ENCODE assay signal across 22 mouse cellular contexts in the genomic region with DNA sequence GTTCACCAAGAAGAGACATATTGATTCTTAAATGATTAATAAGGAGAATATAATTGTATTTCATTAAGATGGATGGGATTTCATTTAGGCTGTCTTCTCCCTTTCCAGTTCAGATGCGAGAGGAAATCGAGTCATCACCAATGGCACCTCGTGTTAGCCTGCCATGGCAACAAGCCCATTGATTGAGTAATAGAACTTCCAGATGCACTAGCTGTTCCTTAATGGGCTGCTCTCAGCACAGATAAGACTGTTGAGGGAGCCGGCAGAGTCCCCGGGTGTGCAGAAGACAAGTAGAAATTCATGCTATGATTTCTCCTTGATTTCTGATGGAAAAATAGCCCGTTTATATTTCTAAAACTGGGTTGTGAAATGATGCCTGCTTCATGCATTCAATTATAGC.
DNase-seq lines count a peak whose midpoint lies in the region; ATAC-seq and TF ChIP-seq lines count a peak whose summit lies in the region.
"Had no signal": no experiment of that assay in that cellular context is flagged by ENCODE, and none has a peak within 500 bp of the region (broad histone marks: within the 10 kb centered on the region; RNA-seq: fewer than 3 reads in every experiment).

No protein-coding gene starts in this region.

- no peak overlapping the region for H3K27ac ChIP-seq in intestine, postnatal 0 days (ENCODE audit: low read depth, low read length)
- H3K27ac ChIP-seq: forebrain, embryonic 10.5 days; kidney, postnatal 0 days; liver, embryonic 13.5 days had no signal

- intact Hi-C loops in heart, postnatal 25 days (cut with DNase I) = no loop called here

- TF ChIP-seq POLR2A in brain, embryonic 14.5 days (IDR thresholded peaks at IDR 0.05; ENCODE audit: borderline replicate concordance, extremely low read depth, insufficient read depth, insufficient read length, poor library complexity, severe bottlenecking) = no peak

- 79% methylated on average over 6 of the region's 6 CpGs for WGBS in intestine, postnatal 0 days

- no peak overlapping the region for H3K4me3 ChIP-seq in intestine, postnatal 0 days (ENCODE audit: low read depth, low read length)
- H3K4me3 ChIP-seq: forebrain, embryonic 10.5 days; liver, embryonic 13.5 days; megakaryocyte, embryonic 14.5 days had no signal

- no peaks in the 10 kb centered on the region for H3K4me1 ChIP-seq in intestine, postnatal 0 days (replicated peaks; ENCODE audit: control insufficient read depth, insufficient read depth, low read length)
- H3K4me1 ChIP-seq: forebrain, embryonic 10.5 days; liver, embryonic 13.5 days; megakaryocyte, embryonic 14.5 days had no signal

- H3K9ac ChIP-seq in intestine, postnatal 0 days (ENCODE audit: low read depth, low read length) = no peak overlapping the region
- H3K9ac ChIP-seq: liver, embryonic 13.5 days had no signal

- no peak overlapping the region for H3K4me2 ChIP-seq in intestine, postnatal 0 days (replicated peaks; ENCODE audit: low read depth)
- H3K4me2 ChIP-seq: heart, embryonic 11.5 days; liver, embryonic 13.5 days had no signal

- H3K36me3 ChIP-seq in intestine, postnatal 0 days (ENCODE audit: control insufficient read depth, insufficient read depth) = no peaks in the 10 kb centered on the region
- H3K36me3 ChIP-seq: forebrain, embryonic 10.5 days; liver, embryonic 13.5 days had no signal

- no peaks in the 10 kb centered on the region for H3K9me3 ChIP-seq in intestine, postnatal 0 days (ENCODE audit: control insufficient read depth)
- H3K9me3 ChIP-seq: forebrain, embryonic 10.5 days; liver, embryonic 13.5 days had no signal

- TF ChIP-seq CTCF in brain, embryonic 14.5 days (IDR thresholded peaks at IDR 0.05; ENCODE audit: borderline replicate concordance, extremely low read depth, insufficient read depth, insufficient read length) = no peak
- TF ChIP-seq CTCF in intestine, postnatal 0 days (IDR thresholded peaks at IDR 0.05; ENCODE audit: low read depth) = no peak

- DNase-seq in heart, adult 8-10 months (ENCODE audit: low spot score) = peak; percentile 18
- no peak for DNase-seq in heart, postnatal 25 days (ENCODE audit: low spot score)
- peak; percentile 13 for DNase-seq in lung, postnatal 36 days
- no peak for DNase-seq in lung, postnatal 14 days
- peak; percentile 83 for DNase-seq in NIH3T3 (ENCODE audit: low read depth)
- peak; percentile 31 for DNase-seq in brain, embryonic 14.5 days (ENCODE audit: low read depth)
- DNase-seq: adrenal gland, postnatal 25 days; cerebellum, adult 11-12 months; cerebellum, postnatal 10 days; gastrocnemius, postnatal 25 days; kidney, adult 2 months; layer of hippocampus, adult 9-11 months; liver, embryonic 13.5 days; lung, adult 2 months; spleen, adult 18-20 months; thymus, postnatal 14 days had no signal

- ATAC-seq in intestine, postnatal 0 days = no peak
- ATAC-seq: inflammation-experienced regulatory T-cells, adult 6 months had no signal

- H3K27me3 ChIP-seq in intestine, postnatal 0 days (replicated peaks; ENCODE audit: control insufficient read depth, insufficient read depth, low read length) = no peaks in the 10 kb centered on the region
- H3K27me3 ChIP-seq: liver, embryonic 13.5 days; megakaryocyte, embryonic 14.5 days had no signal

Comparison
In these comparisons a context has a peak if more than half of its experiments do, and no peak if none do; other contexts are left out.
1. DNase-seq: peak in heart, adult 8-10 months (single experiment), lung, postnatal 36 days (single experiment), NIH3T3 (single experiment) and brain, embryonic 14.5 days (single experiment); none in heart, postnatal 25 days (single experiment) and lung, postnatal 14 days (single experiment).